Mouse (Mus musculus): ENCODE data around the gene Speg.

The Speg gene

GRCm38 (mm10) chr1:75442171-75442570, 67.1 kb downstream of the Speg start:
- no peak for DNase-seq (ENCODE audit: low read depth, low spot score)

- DNase-seq (ENCODE audit: low read depth, low spot score) = no peak
Measured at GRCm38 (mm10) chr1:75442811-75443210, 67.7 kb downstream of the Speg start.

- no peak for DNase-seq (ENCODE audit: low read depth, low spot score)
Measured at GRCm38 (mm10) chr1:75443247-75444024, 68.3 kb downstream of the Speg start.

DNA sequence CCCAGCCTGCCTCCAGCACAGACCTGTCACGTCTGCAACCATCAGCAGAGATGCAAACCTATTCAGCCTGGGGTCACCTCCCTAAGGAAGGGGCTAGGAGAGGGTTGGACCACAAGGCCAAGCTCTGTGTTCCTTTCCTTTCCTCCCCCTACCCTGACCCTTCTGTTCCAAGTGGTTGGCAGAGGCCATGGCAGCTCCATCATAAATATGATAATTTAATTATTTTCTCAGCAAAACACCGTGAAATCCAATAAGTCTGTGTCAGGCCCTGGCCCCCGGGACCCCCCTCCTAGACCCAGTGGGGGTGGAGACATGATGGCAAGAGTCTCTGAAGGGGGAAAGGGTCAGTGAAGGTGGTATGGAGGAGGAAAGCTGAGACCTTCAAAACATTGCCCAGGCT, 69.1 kb downstream of the Speg start:
- no peak for DNase-seq (ENCODE audit: low read depth, low spot score)

DNA sequence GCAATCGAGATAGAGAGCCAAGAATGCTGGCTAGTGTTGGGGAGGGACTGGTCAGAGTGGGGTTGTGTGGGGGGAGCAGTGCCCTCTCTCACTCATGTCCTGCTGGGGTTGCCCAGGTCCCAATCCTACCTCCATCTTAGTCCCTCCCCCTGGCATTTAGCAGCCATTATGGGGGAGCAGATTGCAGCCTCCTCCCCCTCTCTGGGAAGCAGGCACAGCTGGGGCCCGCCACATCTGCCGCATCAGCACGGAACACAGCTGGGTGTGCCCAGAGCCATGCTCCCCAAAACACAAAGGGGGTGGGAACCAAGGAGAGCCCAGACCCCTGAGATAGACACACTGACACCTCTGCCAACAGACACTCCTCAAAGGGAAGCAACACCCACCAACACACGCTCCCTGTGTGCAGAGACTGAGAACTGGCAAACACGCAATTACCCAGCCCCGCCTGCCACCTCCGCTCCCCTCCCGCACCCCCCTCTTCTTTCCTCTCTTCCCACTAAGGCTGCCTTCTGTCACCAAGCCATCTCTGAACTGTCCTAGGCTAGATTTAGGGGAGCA, 70.1 kb downstream of the Speg start:
- no peak for DNase-seq (ENCODE audit: low read depth, low spot score)

DNA sequence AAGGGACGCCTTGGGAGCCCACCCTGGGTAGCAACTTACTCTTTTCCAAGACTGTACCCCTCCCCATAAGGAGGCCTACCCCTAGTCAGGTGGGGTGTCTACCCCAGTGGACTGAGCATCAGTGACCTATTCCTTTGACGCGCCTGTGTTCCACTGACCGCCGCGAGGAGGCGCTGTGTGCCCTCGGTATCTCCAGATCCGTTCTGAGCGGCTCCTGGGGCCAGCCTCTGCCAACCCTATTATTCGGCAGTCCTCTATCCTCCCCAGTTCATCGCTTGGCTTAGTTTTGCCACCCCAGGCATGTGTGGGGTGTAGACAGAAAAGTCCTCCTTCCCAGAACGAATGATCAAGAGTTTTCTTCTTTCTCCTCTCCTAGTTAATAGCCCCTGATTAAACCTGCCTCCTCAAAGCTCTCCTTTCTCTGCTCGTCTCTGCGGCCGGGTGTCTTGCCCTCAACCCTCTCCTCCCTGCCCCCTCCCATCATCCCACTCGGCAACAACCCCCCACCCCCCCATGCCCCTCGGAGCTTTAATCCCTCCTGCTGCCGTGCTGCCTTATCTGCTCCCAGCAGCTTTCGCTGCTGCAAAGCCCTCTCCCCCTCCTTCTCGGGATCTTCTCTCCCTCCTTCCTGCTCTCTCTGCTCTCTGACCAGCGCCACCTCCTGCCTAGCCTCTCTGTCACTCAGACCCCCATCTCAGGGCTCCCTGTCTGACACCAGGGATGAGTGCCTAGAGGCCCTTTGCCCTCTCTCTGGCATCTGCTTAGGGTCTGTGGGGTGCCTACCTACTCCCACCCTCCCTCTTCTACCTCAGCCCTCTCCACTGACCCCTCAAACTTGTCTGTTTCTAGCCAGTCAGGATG, 70.9 kb downstream of the Speg start:
- no peak for DNase-seq (ENCODE audit: low read depth, low spot score)

DNA sequence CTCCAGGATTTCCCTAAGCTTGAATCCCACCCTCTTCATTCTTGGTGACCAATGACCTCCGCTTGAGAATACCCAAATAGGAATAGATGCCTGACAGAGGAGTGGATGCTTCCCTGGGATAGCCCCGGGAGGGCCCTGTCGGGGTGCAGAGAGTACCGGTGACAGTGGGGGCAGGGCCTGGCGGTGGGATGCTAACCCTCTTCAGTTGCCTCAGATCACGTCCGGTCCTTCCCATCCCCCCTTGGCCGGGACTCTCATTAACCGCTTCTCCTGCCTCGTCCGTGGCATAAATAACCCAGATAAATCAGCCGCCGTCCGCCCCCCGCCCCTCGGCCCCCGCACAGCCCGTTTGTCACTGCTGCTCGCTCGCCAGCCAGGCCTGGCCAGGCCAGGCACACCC, 71.6 kb downstream of the Speg start:
- DNase-seq (ENCODE audit: low read depth, low spot score) = no peak

DNA sequence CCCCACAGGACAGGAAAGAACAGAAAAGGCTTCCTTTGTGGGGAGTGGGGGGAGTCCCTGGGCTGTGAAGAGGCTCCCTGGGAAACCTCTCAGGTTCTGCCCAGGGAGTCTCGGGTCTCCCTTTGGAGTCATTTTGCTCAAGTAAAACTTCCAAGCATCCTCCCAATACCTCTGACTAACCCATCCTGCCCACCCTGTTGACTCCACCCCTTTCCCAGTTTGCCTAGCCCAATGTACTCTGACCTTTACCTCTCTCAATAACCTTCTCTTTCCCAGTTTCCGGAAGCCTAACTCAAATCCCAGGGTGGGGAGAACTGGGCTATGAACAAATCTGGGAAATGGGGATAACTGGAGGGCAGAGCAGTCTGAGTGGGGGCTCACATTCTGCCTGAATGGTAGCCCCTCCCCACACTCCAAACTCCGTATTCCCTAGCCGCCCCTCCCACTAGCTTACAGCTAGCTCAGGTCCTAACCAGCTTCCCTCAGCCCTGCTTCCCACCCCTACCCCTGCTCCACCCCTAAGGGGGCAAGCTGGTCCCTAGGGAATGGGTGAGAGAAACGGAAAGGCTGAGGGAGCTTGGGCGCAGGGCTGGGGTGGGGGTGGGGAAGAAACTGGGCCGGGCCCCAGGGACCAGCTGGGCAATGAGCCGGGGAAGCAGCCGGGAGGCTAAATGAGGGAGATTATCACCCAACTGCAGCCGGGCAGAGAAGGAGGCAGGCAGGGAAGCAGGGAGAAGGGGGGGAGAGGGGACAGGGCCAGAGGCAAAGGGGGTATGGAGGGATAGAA, 72.4 kb downstream of the Speg start:
- DNase-seq (ENCODE audit: low read depth, low spot score) = no peak

DNA sequence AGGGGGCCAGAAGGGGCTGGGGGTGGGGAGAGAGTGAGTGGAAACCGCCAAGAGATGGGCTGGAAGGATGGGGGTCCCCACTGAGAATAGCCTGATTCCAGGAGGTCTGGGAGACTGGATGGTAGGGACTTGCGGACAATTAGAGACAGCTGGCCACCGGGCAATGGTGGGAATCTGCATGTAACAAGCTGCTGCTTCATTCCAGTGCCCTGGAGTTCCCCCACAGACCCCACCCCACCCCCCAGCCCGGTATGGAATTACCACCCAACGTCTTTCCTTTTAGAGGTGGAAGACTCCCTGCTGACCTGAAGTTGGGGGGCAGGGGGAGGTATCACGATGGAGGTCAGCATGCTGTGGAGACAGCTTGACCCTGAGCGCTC, 72.9 kb downstream of the Speg start:
- DNase-seq (ENCODE audit: low read depth, low spot score) = no peak

DNA sequence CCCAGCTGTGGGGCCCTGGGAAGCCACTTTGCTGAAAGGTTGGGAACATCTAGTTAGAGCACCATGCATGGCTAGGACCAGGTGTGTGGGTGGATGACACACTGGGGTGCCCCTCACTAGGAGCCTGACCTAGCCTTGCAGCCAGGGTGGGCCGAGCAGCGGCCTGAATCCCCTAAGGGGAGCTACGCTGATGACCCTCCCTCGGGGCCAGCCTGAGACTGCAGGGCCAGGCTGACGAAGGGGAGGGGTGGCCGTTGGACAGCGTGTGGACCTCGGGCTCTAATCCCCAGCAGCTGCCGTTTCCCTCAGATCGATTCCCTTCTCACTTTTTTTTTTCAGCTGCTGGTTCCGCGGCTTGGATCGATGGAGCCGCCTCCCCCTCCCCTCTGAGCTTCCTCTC, 73.8 kb downstream of the Speg start:
- no peak for DNase-seq (ENCODE audit: low read depth, low spot score)

DNA sequence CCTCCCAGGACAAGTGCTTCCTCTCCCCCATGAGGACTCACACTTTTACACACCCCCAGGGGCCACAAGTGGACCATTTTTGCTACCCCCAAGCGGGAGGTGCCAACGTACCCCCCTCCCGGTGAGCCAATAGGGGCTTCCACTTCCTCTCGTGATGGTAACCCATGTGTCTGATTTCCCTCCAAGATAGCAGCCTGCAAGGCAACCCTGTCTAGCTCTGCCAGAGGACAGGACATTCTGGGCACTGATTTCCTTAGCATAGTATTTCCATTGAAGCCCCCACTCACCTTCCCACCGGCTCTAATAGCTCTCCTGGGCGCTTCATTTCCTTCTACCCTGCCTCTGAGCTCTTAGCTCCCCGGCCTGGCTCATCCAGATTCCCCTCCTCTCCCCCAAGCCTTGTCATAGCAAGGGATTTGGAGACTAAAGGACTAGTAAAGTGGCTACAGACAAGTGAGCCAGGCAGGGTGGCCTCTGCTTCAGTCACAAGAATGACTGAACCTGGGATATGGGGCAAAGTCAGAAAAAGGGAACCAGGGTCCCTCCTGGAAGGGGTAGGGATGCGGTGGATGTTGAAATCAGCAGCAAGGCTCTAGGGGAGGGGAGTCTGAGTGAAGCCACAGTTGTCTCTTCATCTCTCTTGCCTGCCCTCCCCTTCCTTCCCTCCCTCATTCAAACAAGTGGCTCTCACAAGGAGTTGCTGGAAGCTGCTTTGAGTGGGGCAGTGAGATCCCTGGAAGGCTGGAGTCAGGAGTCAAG, 74.5 kb downstream of the Speg start:
- DNase-seq (ENCODE audit: low read depth, low spot score) = no peak

DNA sequence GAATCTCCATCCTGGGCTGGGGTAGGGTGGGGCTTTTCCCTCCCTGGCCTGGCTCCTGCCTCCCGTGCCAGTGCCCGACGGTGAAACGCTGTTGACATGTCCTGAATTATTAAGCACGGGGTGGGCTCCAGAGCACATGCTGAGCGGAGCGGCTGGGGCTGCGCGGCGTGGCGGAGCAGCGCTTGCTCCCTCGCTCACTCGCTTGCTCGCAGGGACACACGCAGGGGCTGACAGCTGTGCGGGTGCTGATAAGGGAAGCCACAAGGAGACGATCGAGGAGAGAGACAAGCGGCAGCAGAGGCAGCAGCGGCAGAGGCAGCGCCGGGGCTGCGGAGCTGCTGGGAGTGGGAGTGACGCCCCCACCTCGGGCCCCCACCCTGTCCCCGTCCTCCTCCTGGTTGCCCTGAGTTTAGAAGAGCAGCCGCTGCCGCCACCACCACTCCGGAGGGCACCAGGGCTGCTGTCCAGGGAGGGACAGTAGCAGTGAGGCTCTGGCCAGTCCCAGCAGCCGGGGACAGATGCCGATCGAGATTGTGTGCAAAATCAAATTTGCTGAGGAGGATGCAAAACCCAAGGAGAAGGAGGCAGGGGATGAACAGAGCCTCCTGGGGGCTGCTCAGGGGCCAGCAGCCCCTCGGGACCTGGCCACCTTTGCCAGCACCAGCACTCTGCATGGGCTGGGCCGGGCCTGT, 75.4 kb downstream of the Speg start, which contains the start of gene Asic4:
Gene Asic4, plus strand, starts transcription at position 123 of the 692 bp plus-strand sequence.
- no peak for DNase-seq (ENCODE audit: low read depth, low spot score)

- no peak for DNase-seq (ENCODE audit: low read depth, low spot score)
Measured at GRCm38 (mm10) chr1:75451900-75452299, 76.8 kb downstream of the Speg start.

- DNase-seq (ENCODE audit: low read depth, low spot score) = no peak
Measured at GRCm38 (mm10) chr1:75455433-75455832, 80.3 kb downstream of the Speg start.

DNA sequence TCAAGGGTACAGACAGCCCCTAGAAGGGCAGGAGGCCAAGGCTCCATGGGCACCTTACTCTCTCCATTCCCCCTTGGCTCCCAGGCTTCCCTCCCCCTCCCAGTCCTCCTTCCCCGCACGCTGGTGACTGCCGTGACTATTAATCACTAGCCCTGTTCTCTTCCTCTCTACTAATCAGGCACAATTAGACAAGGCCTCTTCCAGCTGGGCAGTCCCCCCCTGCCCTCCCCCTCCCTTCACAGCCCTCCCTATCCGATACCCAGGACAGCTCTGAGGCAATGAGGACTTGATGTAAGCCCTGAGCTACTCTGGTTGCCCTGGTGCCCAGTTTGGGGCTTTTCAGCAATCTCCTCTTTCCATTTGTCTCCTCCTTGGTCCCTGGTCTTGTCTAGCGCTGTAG, 80.9 kb downstream of the Speg start:
- DNase-seq (ENCODE audit: low read depth, low spot score) = no peak

DNA sequence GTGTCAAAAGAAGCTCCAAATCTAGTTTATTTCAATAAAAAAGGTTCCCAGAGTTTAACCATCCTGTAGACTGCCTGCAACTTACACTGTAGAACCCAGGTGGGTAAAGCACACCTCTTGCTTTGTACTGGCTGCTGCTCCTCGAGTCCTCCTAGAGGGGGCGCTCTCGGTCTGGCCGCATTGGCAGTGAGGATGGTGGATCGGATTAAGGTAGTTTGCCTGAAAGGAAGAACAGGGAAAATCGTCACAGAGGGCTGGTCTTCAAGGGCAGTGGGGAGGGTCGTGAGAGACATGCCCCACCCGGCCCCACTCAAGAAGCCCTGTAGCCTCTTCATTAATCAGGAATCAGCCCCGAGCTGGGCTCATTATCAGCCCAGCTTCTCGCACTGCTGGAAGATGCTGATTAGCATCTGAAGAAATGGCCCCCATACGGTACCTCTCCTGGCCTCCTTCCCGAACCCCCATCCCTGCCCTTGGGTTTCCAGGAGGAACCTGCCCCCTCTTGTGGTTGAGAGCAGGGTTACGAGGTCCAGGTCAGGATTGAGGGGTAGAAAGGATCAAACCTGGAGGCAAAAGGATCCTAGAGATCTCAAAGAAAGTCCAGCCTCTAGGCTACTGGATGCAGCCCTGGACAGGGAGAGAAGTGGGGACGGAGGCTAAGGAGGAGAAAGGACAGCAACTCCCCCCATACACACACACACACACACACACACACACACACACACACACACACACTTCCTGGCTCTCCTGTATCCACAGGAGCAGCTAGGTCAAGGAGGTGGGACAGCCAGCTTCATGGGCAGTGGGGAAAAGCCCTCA, 81.9 kb downstream of the Speg start:
- no peak for DNase-seq (ENCODE audit: low read depth, low spot score)

DNA sequence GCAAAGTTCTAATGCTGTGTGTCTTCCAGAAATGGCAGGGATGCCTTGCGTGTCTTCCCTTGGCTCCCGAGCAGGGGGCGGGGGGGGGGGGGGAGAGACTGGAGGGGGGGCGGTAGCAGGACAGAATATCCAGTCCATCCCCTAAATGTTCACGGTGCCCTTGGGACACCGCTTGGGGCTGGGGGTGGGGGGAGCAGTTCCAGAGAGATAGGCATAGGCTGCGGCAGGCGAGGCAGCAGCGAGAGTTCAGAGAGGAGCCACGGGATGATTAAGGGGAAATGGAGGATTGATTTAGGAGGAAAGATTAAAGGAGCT, 82.6 kb downstream of the Speg start:
- DNase-seq (ENCODE audit: low read depth, low spot score) = no peak

GRCm38 (mm10) chr1:75458025-75458788, 83.1 kb downstream of the Speg start:
- DNase-seq (ENCODE audit: low read depth, low spot score) = no peak

Measured in retina, adult 2 months (tissue).